Mouse (Mus musculus): ENCODE data around the gene Tes. TPM values are rescaled to one million over a fixed set of nuclear protein-coding genes. Genes with fewer than 3 reads are reported as not detected.

Tes gene
- polyA plus RNA-seq, 1 experiment from 2014 or later = 79.4 TPM

DNA sequence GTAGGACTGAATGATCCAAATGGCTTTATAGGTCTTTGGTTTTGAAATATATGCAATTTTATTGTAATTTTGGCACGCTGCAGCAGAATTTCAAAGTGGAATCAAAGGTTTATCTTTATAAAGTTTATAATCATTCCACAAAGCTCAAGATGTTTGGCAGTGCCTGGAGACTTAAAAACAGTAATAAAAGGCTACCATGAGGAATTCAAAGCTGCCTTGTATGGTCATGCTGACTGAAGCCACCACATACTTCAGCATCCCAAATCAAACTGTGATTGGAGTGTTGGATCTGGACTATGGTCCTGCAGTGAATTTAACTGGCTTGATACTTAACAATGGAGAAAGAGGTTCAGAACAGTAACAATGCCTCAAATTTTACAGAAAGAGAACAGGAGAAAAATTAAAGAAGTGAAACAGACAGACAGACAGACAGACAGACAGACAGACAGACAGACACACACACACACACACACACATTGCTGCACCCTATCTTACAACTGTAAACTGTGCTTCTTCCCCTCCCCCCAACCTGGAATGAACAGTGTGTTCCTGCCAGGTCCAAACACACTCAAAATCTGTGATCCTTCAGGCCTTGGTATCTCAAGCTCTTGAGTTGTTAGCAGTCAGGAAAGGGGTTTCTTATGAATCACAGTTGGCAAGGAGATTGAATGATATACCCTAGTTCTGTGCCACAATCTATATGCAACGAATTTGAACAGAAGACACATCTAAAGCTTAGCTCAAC lies 50.3 kb downstream of the Tes start:
- no peak overlapping the region for H3K4me3 ChIP-seq (ENCODE audit: low read depth, low read length)
- H3K9ac ChIP-seq (ENCODE audit: low read depth, low read length) = no peak overlapping the region
- no peaks in the 10 kb centered on the region for H3K9me3 ChIP-seq (ENCODE audit: control insufficient read depth)
- no peak for TF ChIP-seq CTCF (IDR thresholded peaks at IDR 0.05; ENCODE audit: low read depth)
- WGBS = 63% methylated on average over 2 of the region's 2 CpGs
- no peak overlapping the region for H3K4me2 ChIP-seq (replicated peaks; ENCODE audit: low read depth)
- H3K27ac ChIP-seq (ENCODE audit: low read depth, low read length) = no peak overlapping the region
- no peaks in the 10 kb centered on the region for H3K27me3 ChIP-seq (replicated peaks; ENCODE audit: control insufficient read depth, insufficient read depth, low read length)
- no peak for ATAC-seq
- no peaks in the 10 kb centered on the region for H3K4me1 ChIP-seq (replicated peaks; ENCODE audit: control insufficient read depth, insufficient read depth, low read length)
- no peaks in the 10 kb centered on the region for H3K36me3 ChIP-seq (ENCODE audit: control insufficient read depth, insufficient read depth)

DNA sequence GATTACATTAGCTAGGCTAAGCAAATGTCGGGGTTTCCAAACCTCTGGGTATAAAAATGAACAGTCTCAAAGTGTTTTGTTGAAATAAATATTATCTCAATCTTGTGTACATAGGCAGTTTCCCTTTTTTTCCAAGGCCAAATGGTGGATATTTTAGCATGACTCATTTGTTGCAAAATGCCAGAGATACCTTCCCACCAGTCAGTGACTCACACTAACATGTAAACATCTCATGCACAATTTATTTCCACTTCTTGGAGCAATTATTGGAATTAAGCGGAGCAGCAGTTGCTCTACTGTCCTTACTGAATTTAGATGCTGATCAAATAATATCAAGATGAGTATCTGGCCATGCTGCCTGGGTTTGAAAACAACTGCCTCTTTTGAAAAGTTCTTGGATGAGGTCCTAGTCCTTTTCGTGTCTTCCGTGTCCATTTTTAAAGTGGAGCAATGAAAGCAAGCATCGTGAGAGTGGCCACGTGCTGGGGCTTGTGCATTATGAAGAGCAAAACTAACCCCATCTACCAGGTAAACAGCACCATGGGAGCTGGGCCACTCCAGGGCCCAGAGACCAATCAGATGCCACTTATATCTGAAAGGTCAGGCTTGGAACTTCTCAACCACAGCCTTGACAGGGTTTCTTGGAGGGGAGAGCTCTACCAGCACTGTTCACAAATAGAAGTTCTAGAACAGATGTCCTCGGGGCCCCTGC lies 54.7 kb downstream of the Tes start:
- Histone ChIP-seq H3K4me1 (replicated peaks; ENCODE audit: control insufficient read depth, insufficient read depth, low read length) (no peaks in the 10 kb centered on the region), H3K4me3 (ENCODE audit: low read depth, low read length) (no peak overlapping the region), H3K27me3 (replicated peaks; ENCODE audit: control insufficient read depth, insufficient read depth, low read length) (no peaks in the 10 kb centered on the region), H3K9ac (ENCODE audit: low read depth, low read length) (no peak overlapping the region), H3K4me2 (replicated peaks; ENCODE audit: low read depth) (no peak overlapping the region), H3K27ac (ENCODE audit: low read depth, low read length) (no peak overlapping the region), H3K9me3 (ENCODE audit: control insufficient read depth) (no peaks in the 10 kb centered on the region), H3K36me3 (ENCODE audit: control insufficient read depth, insufficient read depth) (no peaks in the 10 kb centered on the region)
- WGBS = 63% methylated on average over 7 of the region's 7 CpGs
- TF ChIP-seq CTCF (IDR thresholded peaks at IDR 0.05; ENCODE audit: low read depth) = no peak
- no peak for ATAC-seq

DNA sequence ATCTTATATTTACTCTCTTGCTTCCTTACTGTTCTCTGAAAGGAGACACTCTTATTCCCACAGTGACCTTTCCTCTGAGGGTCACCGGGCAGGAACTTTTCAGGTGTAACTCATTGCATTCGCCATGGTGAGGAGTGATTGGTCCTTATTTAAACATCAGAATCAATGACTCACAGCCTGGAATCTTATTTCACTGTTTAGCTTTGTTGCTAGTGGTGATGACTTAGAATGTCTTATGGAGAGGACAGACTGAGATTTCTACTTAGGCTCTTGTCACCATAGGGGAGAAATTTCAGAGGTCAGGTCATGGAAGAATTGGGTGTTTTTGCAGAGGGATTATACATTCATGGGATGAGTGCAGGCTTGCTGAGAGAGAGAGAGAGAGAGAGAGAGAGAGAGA lies 75.1 kb downstream of the Tes start:
- Histone ChIP-seq H3K4me2 (replicated peaks; ENCODE audit: low read depth) (no peak overlapping the region), H3K9me3 (ENCODE audit: control insufficient read depth) (no peaks in the 10 kb centered on the region), H3K4me3 (ENCODE audit: low read depth, low read length) (no peak overlapping the region), H3K27ac (ENCODE audit: low read depth, low read length) (no peak overlapping the region), H3K27me3 (replicated peaks; ENCODE audit: control insufficient read depth, insufficient read depth, low read length) (no peaks in the 10 kb centered on the region), H3K9ac (ENCODE audit: low read depth, low read length) (no peak overlapping the region), H3K36me3 (ENCODE audit: control insufficient read depth, insufficient read depth) (no peaks in the 10 kb centered on the region), H3K4me1 (replicated peaks; ENCODE audit: control insufficient read depth, insufficient read depth, low read length) (no peaks in the 10 kb centered on the region)
- ATAC-seq = no peak
- TF ChIP-seq CTCF (IDR thresholded peaks at IDR 0.05; ENCODE audit: low read depth) = no peak
- WGBS = 59% methylated on average over 2 of the region's 2 CpGs

DNA sequence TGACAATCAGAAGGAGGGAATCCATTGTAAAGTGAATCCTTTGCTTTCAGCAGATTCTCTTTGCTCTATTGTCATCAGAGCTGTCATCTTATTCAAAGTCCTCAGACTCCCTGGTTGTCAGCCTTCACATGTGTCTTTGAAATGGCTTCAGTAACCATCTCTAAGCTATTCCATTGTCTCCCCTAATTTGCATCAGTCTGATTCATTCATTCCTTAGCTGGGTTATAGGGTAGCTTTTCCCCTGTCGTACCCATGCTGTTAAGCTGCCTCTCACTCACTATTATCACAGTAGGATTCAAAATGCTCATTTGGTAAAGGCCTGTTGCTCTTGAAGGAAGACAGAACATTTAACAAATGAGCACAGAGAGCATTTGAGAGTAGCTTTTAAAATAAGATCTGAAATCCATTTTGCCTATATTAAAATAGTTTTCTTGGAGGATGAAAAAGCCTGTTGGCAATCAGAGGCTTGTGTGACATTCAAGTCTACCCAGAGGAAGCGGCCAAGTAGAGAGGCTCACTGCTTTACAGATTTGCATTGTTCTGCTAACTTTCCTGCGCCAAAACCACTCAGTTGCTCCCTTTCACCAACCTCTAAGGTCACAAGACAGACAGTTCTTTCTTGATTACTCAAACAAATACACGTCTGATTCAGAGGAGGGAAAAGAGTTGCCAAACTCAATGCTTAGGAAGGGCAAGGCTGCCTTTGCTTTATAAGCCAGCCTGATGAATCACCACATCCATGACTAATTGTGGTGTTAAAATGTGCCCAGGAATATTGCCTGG lies 77.8 kb downstream of the Tes start:
- whole genome bisulfite sequencing = 58% methylated on average over 4 of the region's 4 CpGs
- TF ChIP-seq CTCF (IDR thresholded peaks at IDR 0.05; ENCODE audit: low read depth) = no peak
- ATAC-seq = no peak
- Histone ChIP-seq H3K36me3 (ENCODE audit: control insufficient read depth, insufficient read depth) (no peaks in the 10 kb centered on the region), H3K4me3 (ENCODE audit: low read depth, low read length) (no peak overlapping the region), H3K27ac (ENCODE audit: low read depth, low read length) (no peak overlapping the region), H3K4me1 (replicated peaks; ENCODE audit: control insufficient read depth, insufficient read depth, low read length) (no peaks in the 10 kb centered on the region), H3K27me3 (replicated peaks; ENCODE audit: control insufficient read depth, insufficient read depth, low read length) (no peaks in the 10 kb centered on the region), H3K9ac (ENCODE audit: low read depth, low read length) (no peak overlapping the region), H3K4me2 (replicated peaks; ENCODE audit: low read depth) (no peak overlapping the region), H3K9me3 (ENCODE audit: control insufficient read depth) (no peaks in the 10 kb centered on the region)

- Histone ChIP-seq H3K9me3 (ENCODE audit: control insufficient read depth) (no peaks in the 10 kb centered on the region), H3K4me2 (replicated peaks; ENCODE audit: low read depth) (no peak overlapping the region), H3K27me3 (replicated peaks; ENCODE audit: control insufficient read depth, insufficient read depth, low read length) (no peaks in the 10 kb centered on the region), H3K27ac (ENCODE audit: low read depth, low read length) (no peak overlapping the region), H3K9ac (ENCODE audit: low read depth, low read length) (no peak overlapping the region), H3K4me1 (replicated peaks; ENCODE audit: control insufficient read depth, insufficient read depth, low read length) (no peaks in the 10 kb centered on the region), H3K4me3 (ENCODE audit: low read depth, low read length) (no peak overlapping the region), H3K36me3 (ENCODE audit: control insufficient read depth, insufficient read depth) (no peaks in the 10 kb centered on the region)
- WGBS = 69% methylated on average over 4 of the region's 4 CpGs
- no peak for TF ChIP-seq CTCF (IDR thresholded peaks at IDR 0.05; ENCODE audit: low read depth)
- no peak for ATAC-seq
These were observed 86.2 kb downstream of the Tes start for GRCm38 (mm10) chr6:17151071-17151715.

GRCm38 (mm10) chr6:17152551-17152950 lies 87.6 kb downstream of the Tes start:
- H3K36me3 ChIP-seq (ENCODE audit: control insufficient read depth, insufficient read depth) = no peaks in the 10 kb centered on the region
- H3K9ac ChIP-seq (ENCODE audit: low read depth, low read length) = no peak overlapping the region
- no peak overlapping the region for H3K4me2 ChIP-seq (replicated peaks; ENCODE audit: low read depth)
- H3K4me3 ChIP-seq (ENCODE audit: low read depth, low read length) = no peak overlapping the region
- no peak overlapping the region for H3K27ac ChIP-seq (ENCODE audit: low read depth, low read length)
- WGBS = 59% methylated on average over 3 of the region's 3 CpGs
- ATAC-seq = no peak
- no peaks in the 10 kb centered on the region for H3K27me3 ChIP-seq (replicated peaks; ENCODE audit: control insufficient read depth, insufficient read depth, low read length)
- no peak for TF ChIP-seq CTCF (IDR thresholded peaks at IDR 0.05; ENCODE audit: low read depth)
- no peaks in the 10 kb centered on the region for H3K4me1 ChIP-seq (replicated peaks; ENCODE audit: control insufficient read depth, insufficient read depth, low read length)
- H3K9me3 ChIP-seq (ENCODE audit: control insufficient read depth) = no peaks in the 10 kb centered on the region

Other genes with a start within 250 kb of the Tes start
- gene Tfec, start 166.7 kb upstream of the Tes start, polyA plus RNA-seq (2015; fragmentation: Nextera tagmentation; extraction: Ambion mirVana) = 79.5 and 96.7 TPM in 2 replicates
- 26.1 and 26.4 TPM in 2 replicates for gene Cav2, start 216.0 kb downstream of the Tes start, polyA plus RNA-seq (2015; fragmentation: Nextera tagmentation; extraction: Ambion mirVana)
- gene Cav1, start 241.2 kb downstream of the Tes start, polyA plus RNA-seq (2015; fragmentation: Nextera tagmentation; extraction: Ambion mirVana) = 141 and 154 TPM in 2 replicates

Data from intestine, postnatal 0 days (tissue).